Mouse (Mus musculus) embryo, embryonic 11.5 days (tissue): ENCODE results near the gene Atp8b3.

Experiments used
- DNase-seq: peaks from one replicate; pipeline ENCODE4 v3.0.0-alpha.2; 2012; ENCODE audit warnings: low read depth, low spot score

Gene Atp8b3

DNA sequence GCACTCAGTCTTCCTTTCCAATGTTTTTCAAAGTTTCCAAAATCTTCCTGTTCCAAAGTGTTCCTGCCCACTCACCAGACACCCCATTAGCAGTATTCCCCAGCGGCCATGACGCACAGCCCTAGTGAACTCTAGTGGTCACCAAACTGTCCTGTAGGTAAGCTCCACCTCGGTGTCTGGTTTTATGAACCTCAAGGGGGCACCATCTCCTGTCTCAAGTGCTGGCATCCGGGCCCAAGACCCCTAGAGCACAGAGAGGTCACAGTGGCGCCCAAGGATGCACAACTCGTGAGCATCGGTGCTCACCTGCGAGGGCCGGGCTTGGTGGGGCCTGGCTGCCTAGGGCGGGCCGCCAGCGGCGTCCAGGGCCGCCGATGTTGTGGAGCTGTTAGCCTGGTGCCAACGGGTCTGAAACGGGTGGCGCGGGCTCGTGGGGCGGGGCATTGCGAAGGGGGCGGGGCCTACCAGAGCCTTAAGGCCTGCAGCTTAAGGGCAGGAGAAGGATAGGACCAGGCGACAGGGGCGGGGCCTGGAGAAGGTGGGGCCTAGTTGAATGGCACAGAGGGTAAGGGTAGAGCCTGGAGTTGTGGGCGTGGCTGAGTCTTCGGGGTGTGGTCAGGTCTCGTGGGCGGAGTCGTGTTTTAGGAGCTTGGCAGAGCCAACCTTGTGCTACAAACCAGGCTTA, at the start of gene Atp8b3:
Atp8b3 (minus strand) TSS at position 415 of the 685 bp plus-strand sequence.
- DNase-seq: peak; percentile 59

- DNase-seq: no peak
These were observed 48.4 kb upstream of the Atp8b3 start for GRCm38 (mm10) chr10:80587305-80587657.

- no peak for DNase-seq
These were observed 47.7 kb upstream of the Atp8b3 start for GRCm38 (mm10) chr10:80586407-80587304.

- no peak for DNase-seq
These were observed 46.7 kb upstream of the Atp8b3 start for GRCm38 (mm10) chr10:80585581-80585980.

DNA sequence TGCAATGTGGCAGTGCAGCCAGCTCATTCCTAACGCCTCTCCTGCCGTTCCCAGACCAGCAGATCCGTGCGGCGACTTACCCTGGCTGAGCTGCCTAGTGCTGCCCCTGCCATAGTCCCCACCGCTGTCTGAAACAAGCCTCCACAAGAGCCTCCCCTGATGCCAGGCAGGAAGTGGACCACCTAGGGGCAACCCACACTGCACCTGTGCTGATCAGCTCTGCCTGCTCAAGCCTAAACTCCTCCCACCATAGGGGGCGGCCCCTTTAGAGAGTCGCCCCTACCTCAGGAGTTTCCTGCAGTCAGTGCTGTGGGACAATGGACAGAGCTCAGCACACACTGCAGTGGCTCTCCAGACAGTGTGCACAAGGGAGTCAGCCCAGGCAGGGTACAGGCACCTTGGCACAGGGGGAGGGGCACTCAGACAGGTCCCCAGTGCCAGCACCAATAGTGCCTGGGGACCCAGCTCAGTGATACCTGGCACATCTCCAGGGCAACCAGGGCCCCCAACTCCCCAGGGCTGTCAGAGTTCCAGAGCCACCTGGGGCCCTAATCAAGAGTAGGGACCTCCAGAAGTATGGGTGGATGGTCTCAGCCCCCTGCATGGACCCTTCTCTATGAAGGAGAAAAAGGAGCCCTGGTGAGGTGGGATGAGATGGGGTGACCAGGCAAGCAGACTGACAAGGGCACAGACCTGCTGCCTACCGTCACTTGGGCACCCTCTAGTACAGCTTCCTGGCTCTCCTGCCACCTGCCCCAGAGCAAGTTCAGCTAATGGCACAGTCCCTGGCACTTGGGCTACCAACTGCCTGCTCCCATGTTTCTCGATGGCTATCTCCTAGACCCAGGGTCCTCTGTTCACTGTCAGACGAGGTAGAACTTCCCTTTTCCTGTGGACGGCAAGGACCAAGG, 46.0 kb upstream of the Atp8b3 start:
- DNase-seq: no peak

DNA sequence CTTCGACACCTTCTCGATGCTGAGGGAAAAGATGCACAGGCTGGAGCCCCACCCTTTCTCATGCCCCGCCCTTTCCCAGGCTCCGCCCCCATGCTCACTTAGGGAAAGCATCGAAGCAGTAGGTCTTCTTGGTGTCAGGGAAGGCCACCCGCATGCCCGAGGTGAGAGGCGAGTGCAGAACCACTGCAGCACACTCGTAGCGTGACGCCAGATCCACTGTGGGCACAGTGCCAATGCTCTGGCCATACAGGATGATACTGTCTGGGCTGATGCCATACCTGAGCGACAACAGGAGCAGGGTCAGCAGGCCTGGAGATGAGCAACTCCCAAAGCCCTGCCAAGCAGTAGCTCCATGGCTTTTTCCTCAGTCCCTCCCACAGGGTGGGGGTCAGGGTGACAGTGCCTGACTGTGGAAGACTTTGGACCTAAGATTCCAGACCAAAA, 45.1 kb upstream of the Atp8b3 start:
- no peak for DNase-seq

DNA sequence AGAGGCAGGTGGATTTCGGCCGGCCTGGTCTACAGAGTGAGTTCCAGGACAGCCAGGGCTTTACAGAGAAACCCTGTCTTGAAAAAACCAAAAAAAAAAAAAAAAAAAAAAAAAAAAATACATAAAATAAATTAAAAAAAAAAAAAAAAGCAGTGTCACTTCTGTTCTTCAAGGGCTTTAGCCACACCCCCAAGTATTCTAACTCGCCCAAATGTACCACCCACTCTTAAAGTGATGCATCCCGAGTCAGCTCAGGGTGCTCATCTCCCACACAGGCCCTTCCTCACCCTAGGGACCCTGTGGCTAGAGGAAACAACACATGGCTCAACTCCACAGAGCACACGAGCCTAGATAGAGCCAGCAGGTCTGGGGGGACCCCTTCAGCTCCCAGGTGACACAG, 44.1 kb upstream of the Atp8b3 start:
- DNase-seq: no peak

- no peak for DNase-seq
These were observed 40.0 kb upstream of the Atp8b3 start for GRCm38 (mm10) chr10:80578911-80579310.

GRCm38 (mm10) chr10:80578131-80578750, 39.3 kb upstream of the Atp8b3 start:
- DNase-seq: peak; percentile 69

DNA sequence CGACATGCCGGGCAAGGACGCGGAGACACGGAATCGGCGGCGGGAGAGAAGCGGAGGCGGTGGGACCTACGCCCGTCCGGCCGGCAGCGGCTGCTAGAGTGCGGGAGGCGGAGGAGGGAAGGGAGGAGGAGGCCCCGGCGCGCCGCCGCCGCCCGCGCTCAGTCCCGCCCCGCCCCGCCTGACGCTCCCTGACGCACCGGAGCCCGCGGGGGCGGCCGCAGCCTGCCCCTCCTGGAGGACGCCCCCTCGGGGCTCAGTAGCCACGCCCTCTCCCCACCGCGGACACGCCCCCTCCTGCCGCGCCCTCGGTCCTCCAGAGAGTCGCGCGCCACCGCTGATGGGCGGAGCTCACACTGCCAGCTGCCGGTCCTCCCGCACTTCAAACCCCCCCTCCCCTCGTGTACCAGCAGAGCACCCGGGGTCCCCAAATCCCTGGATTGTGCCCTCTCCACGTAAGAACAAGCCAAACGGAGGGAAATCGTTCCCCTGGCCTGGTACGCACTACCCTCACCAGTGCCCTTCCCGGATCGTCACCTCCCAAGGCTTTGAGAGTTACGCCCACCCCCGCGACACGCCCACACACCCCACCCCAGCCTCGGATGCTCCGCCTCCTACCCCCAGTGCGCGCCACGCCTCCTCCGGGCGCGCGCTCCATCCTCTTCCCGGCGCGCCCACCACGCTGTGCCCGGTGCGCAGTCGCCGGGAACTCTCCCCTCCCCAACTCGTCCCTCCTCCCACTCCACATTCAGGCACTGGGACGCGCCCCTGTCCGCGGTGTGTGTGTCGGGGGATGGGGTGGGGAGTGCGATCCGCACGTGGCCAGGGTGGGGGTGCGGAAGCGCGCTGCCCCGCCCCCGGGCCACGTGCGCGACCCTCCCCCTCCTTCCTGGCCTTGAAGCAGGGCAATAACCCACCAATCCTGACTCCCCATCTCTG, 38.5 kb upstream of the Atp8b3 start, which contains the start of gene Klf16:
Klf16 (minus strand) TSS at position 127 of the 936 bp plus-strand sequence.
- peak; percentile 91 for DNase-seq

GRCm38 (mm10) chr10:80576351-80577194, 37.6 kb upstream of the Atp8b3 start:
- DNase-seq: no peak

DNA sequence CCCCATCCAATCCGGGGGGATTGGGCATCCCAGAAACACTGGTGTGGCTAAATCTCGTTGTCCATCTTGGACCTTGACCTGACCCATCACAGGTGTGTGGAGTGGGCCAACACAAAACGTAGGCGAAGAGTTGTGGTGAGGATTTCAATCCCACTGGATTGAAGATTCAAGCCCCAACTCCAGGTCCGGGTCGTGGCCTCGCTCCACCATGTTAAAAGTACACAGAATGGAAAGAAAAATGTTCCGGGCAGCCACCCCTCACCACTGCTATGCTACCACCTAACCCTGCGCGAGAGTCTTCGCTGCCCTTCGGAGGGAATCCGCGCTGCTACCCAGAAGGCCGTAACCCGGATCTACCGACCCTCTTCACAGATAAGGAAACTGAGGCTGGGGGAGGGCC, 37.0 kb upstream of the Atp8b3 start:
- no peak for DNase-seq

GRCm38 (mm10) chr10:80574896-80575295, 36.0 kb upstream of the Atp8b3 start:
- DNase-seq: no peak

DNA sequence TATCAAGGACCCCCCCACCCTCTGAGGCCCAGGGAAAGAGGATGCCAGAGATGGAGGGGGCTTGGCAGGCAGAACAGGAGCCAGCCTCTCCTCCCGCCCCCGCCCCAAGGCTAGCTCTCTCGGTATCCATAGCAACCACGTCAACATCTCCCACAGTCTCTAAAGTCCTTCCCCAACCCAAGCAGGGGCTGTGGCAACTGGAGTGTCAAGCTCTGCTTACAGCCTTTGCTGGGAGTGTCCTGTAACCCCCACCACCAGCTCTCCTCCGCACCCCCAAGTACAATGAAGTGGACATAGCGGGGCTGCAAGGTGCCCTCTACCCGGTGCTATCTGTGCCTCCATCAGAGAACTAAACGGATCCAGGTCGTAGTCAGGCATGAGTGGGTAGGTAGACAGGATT, 35.0 kb upstream of the Atp8b3 start:
- DNase-seq: no peak

- no peak for DNase-seq
These were observed 33.6 kb upstream of the Atp8b3 start for GRCm38 (mm10) chr10:80572477-80572876.

GRCm38 (mm10) chr10:80570871-80571836, 32.2 kb upstream of the Atp8b3 start:
- no peak for DNase-seq

- no peak for DNase-seq
These were observed 31.5 kb upstream of the Atp8b3 start for GRCm38 (mm10) chr10:80570419-80570818.

GRCm38 (mm10) chr10:80569664-80570066, 30.7 kb upstream of the Atp8b3 start:
- no peak for DNase-seq
